Mouse (Mus musculus) myocyte (in vitro differentiated cells): ENCODE measurements around the gene Rbm34. TPM values are rescaled to one million over a fixed set of nuclear protein-coding genes. Genes with fewer than 3 reads are reported as not detected.
A peak's percentile ranks its signal among the peaks of the same experiment; 100 is the strongest.

ENCODE experiments used
- H3K27me3 ChIP-seq: one replicate; pipeline ENCODE4 v1.6.1; 2011; ENCODE audit not compliant: control insufficient read depth, insufficient read depth, insufficient read length
- H3K36me3 ChIP-seq: one replicate; pipeline ENCODE4 v1.6.1; 2011; ENCODE audit not compliant: control insufficient read depth, insufficient read depth
- H3K4me2 ChIP-seq: one replicate; pipeline ENCODE4 v1.6.1; 2011; ENCODE audit warnings: low read depth, control low read depth
- H3K4me3 ChIP-seq: one replicate; pipeline ENCODE4 v1.5.1; 2011; ENCODE audit warnings: mild to moderate bottlenecking, control low read depth, moderate library complexity
- H3K79me2 ChIP-seq: one replicate; pipeline ENCODE4 v1.6.1; 2011; ENCODE audit not compliant: control insufficient read depth, insufficient read depth
- H3ac ChIP-seq: one replicate; pipeline ENCODE4 v1.6.1; 2011; ENCODE audit not compliant: control insufficient read depth, insufficient read length
- CEBPB ChIP-seq: IDR thresholded peaks from 2 replicates; pipeline ENCODE4 v1.6.1; 2011; ENCODE audit warnings: mild to moderate bottlenecking, moderate library complexity; ENCODE audit not compliant: poor library complexity, insufficient read depth, severe bottlenecking
- E2F4 ChIP-seq: IDR thresholded peaks from one replicate; pipeline ENCODE4 v1.6.1; 2011; ENCODE audit warnings: mild to moderate bottlenecking, control low read depth, moderate library complexity; ENCODE audit not compliant: insufficient read depth
- MAX ChIP-seq: IDR thresholded peaks from one replicate; pipeline ENCODE4 v1.6.1; 2011; ENCODE audit warnings: low read depth, mild to moderate bottlenecking, control low read depth
- MYOD1 ChIP-seq, 3 experiments: IDR thresholded peaks; one replicate each; pipeline ENCODE4 v1.6.1; 2011; ENCODE audit warnings: control low read depth in 2 of 3, low read depth in 2 of 3, mild to moderate bottlenecking in 2 of 3, moderate library complexity in 1 of 3; ENCODE audit not compliant: insufficient read length in 2 of 3, control insufficient read depth in 1 of 3
- MYOG ChIP-seq, 3 experiments: IDR thresholded peaks; one replicate each; pipeline ENCODE4 v1.6.1; 2011; ENCODE audit warnings: control low read depth in 2 of 3, low read depth in 2 of 3, mild to moderate bottlenecking in 2 of 3; ENCODE audit not compliant: insufficient read length in 2 of 3, control insufficient read depth in 1 of 3, insufficient read depth in 1 of 3
- POLR2A ChIP-seq: IDR thresholded peaks from one replicate; pipeline ENCODE4 v1.6.1; 2011; ENCODE audit warnings: low read depth, mild to moderate bottlenecking, control low read depth, moderate library complexity; ENCODE audit not compliant: insufficient read length
- POLR2AphosphoS2 ChIP-seq: IDR thresholded peaks from one replicate; pipeline ENCODE4 v1.6.1; 2011; ENCODE audit warnings: low read depth, control low read depth; ENCODE audit not compliant: insufficient read length
- REST ChIP-seq: IDR thresholded peaks from one replicate; pipeline ENCODE4 v1.6.1; 2011; ENCODE audit warnings: mild to moderate bottlenecking, control low read depth, moderate library complexity; ENCODE audit not compliant: insufficient read depth, insufficient read length
- SRF ChIP-seq: IDR thresholded peaks from one replicate; pipeline ENCODE4 v1.6.1; 2011; ENCODE audit warnings: low read depth; ENCODE audit not compliant: control insufficient read depth, insufficient read length
- TCF12 ChIP-seq: IDR thresholded peaks from one replicate; pipeline ENCODE4 v1.6.1; 2011; ENCODE audit warnings: mild to moderate bottlenecking, control low read depth; ENCODE audit not compliant: poor library complexity, insufficient read depth, severe bottlenecking
- TCF3 ChIP-seq: IDR thresholded peaks from one replicate; pipeline ENCODE4 v1.6.1; 2011; ENCODE audit warnings: low read depth, control low read depth; ENCODE audit not compliant: insufficient read length
- USF1 ChIP-seq: IDR thresholded peaks from one replicate; pipeline ENCODE4 v1.6.1; 2011; ENCODE audit warnings: low read depth, mild to moderate bottlenecking, control low read depth, moderate library complexity
- polyA plus RNA-seq: library from polyadenylated mRNA; unstranded; fragments of >200 nt; fragmentation: generic; extraction: Trizol; gene quantifications from one replicate; pipeline ENCODE4 v1.2.1, GENCODE M21; 2012; ENCODE audit warnings: missing spikeins

Rbm34 gene
- polyA plus RNA-seq, 1 experiment = 4.9 TPM

GRCm38 (mm10) chr8:126919703-126920102 lies 51.2 kb downstream of the Rbm34 start:
- TF ChIP-seq POLR2AphosphoS2 = no peak
- Histone ChIP-seq H3K4me2 (peak overlapping the region; percentile 35), H3K4me3 (no peak overlapping the region), H3K27me3 (no peaks in the 10 kb centered on the region), H3K79me2 (no peaks in the 10 kb centered on the region), H3K36me3 (no peaks in the 10 kb centered on the region), H3ac (no peak overlapping the region)

DNA sequence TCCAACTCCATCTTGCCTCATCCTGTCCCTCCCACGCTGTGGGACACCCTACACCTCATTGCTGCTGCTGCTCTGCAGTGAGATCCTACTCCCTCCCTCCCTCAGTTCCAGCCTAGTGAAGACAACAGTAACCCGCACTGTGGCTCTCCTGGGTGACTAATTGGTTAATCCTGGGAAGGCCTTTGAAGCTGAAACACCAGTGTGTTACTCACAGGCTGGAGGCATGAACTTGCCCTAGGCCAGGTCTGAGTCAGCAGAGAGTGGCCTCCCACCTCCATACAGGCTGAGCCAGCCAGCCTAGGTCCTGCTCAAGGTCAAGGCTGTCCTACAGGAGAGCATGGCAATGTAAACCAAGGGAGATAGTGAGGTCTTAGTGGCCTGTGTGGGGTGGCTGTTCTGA lies 51.6 kb downstream of the Rbm34 start:
- H3K27me3 ChIP-seq = no peaks in the 10 kb centered on the region
- peak overlapping the region; percentile 35 for H3K4me2 ChIP-seq
- TF ChIP-seq POLR2AphosphoS2 = no peak
- TF ChIP-seq CEBPB = peak; percentile 63; the same call in 1 of the 2 replicates
- peak in 1 of 3 experiments; percentile 39 for TF ChIP-seq MYOD1 (IDR thresholded peaks at IDR 0.05; ENCODE audit: control insufficient read depth in 1 of 3, insufficient read length in 2 of 3, low read depth in 2 of 3)
- TF ChIP-seq TCF3 = no peak
- peak in 1 of 3 experiments; percentile 25 for TF ChIP-seq MYOG (IDR thresholded peaks at IDR 0.05; ENCODE audit: control insufficient read depth in 1 of 3, insufficient read depth in 1 of 3, insufficient read length in 2 of 3, low read depth in 2 of 3)
- no peak for TF ChIP-seq E2F4
- TF ChIP-seq TCF12 = no peak
- no peak for TF ChIP-seq USF1
- no peak for TF ChIP-seq MAX
- no peak for TF ChIP-seq SRF
- no peak for TF ChIP-seq POLR2A
- TF ChIP-seq REST = no peak
- H3K79me2 ChIP-seq = no peaks in the 10 kb centered on the region
- no peak overlapping the region for H3K4me3 ChIP-seq
- H3K36me3 ChIP-seq = no peaks in the 10 kb centered on the region
- H3ac ChIP-seq = no peak overlapping the region

DNA sequence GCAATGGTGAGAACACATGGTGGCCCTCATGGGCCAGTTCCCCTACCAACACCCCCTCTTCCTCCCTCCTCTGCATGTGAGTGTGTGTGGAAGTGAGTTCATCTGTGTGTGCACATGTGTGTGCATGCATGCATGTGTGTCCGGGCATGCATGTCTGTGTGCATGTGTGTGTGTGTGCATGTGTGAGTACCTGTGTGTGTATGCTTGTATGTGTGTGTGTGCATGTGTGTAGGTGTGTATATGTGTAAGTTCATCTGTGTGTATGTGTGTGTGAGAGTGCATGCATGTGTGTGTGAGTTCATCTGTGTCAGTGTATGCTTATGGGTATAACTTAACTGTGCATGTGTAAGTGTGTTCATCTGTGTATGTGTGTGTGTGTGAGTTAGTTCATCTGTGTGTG lies 52.5 kb downstream of the Rbm34 start:
- Histone ChIP-seq H3K36me3 (no peaks in the 10 kb centered on the region), H3K79me2 (no peaks in the 10 kb centered on the region), H3ac (no peak overlapping the region), H3K4me2 (no peak overlapping the region), H3K27me3 (no peaks in the 10 kb centered on the region), H3K4me3 (no peak overlapping the region)
- TF ChIP-seq USF1 = no peak
- no peak for TF ChIP-seq REST
- TF ChIP-seq TCF3 = no peak
- TF ChIP-seq CEBPB = no peak
- TF ChIP-seq E2F4 = no peak
- TF ChIP-seq TCF12 = no peak
- no peak for TF ChIP-seq POLR2A

DNA sequence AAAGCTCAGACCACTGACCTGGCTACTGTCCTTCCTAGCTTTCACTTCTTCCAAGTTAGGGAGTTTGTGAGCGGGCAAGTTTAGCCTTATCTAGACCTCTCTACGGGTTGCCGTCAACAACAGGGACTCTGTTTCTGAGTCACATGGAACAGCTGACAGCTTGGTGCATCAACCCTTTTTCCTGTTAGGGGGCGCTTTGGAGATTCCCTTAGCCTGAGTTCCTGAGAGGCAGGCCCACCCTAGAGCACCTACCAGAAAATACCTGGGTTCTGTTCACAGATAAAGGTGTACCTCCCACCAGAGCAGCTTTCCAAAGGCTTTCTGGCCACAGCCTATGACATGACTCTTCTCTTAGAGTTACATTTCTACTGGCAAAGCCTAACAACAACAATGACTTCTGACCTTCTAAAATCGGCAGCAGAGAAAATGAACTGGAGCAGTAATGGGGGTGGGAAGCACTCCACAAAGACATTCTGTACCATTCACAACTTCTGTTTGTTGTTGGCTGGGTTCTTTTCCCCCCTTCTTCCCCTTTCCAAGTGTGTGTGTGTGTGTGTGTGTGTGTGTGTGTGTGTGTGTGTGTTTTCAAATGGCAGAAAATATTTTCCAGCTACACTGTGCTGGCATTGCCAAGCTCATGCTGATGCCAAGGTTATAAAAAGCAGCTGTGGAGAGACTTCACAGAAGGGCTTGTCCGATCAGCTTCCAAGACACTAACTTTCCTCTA lies 53.5 kb downstream of the Rbm34 start:
- no peaks in the 10 kb centered on the region for H3K27me3 ChIP-seq
- H3ac ChIP-seq = no peak overlapping the region
- H3K4me3 ChIP-seq = no peak overlapping the region
- no peak for TF ChIP-seq USF1
- TF ChIP-seq CEBPB = no peak
- peak in 2 of 3 experiments; percentile 31 to 52 for TF ChIP-seq MYOG (IDR thresholded peaks at IDR 0.05; ENCODE audit: control insufficient read depth in 1 of 3, insufficient read depth in 1 of 3, insufficient read length in 2 of 3, low read depth in 2 of 3)
- TF ChIP-seq MAX = no peak
- no peak for TF ChIP-seq SRF
- TF ChIP-seq MYOD1 (IDR thresholded peaks at IDR 0.05; ENCODE audit: control insufficient read depth in 1 of 3, insufficient read length in 2 of 3, low read depth in 2 of 3) = peak in 2 of 3 experiments; percentile 57 to 58
- TF ChIP-seq TCF12 = no peak
- TF ChIP-seq POLR2AphosphoS2 = no peak
- TF ChIP-seq TCF3 = no peak
- TF ChIP-seq POLR2A = no peak
- TF ChIP-seq REST = no peak
- no peak for TF ChIP-seq E2F4
- H3K4me2 ChIP-seq = no peak overlapping the region
- H3K36me3 ChIP-seq = no peaks in the 10 kb centered on the region
- no peaks in the 10 kb centered on the region for H3K79me2 ChIP-seq

- H3K4me2 ChIP-seq = no peak overlapping the region
- H3ac ChIP-seq = no peak overlapping the region
- no peaks in the 10 kb centered on the region for H3K36me3 ChIP-seq
- H3K79me2 ChIP-seq = no peaks in the 10 kb centered on the region
- TF ChIP-seq MAX (no peak), SRF (no peak), TCF3 (no peak), USF1 (no peak), POLR2AphosphoS2 (no peak), REST (no peak), TCF12 (no peak), MYOD1 (IDR thresholded peaks at IDR 0.05; ENCODE audit: control insufficient read depth in 1 of 3, insufficient read length in 2 of 3, low read depth in 2 of 3) (no peak), MYOG (IDR thresholded peaks at IDR 0.05; ENCODE audit: control insufficient read depth in 1 of 3, insufficient read depth in 1 of 3, insufficient read length in 2 of 3, low read depth in 2 of 3) (no peak), E2F4 (no peak), CEBPB (no peak), POLR2A (no peak)
- no peaks in the 10 kb centered on the region for H3K27me3 ChIP-seq
- H3K4me3 ChIP-seq = no peak overlapping the region
These were observed 54.3 kb downstream of the Rbm34 start for GRCm38 (mm10) chr8:126916611-126917010.
